Mouse (Mus musculus): ENCODE measurements around the gene Col4a6.

Gene Col4a6

GRCm38 (mm10) chrX:141249636-141250035, 224.2 kb downstream of the Col4a6 start:
- no peak for DNase-seq (ENCODE audit: low read depth)

DNA sequence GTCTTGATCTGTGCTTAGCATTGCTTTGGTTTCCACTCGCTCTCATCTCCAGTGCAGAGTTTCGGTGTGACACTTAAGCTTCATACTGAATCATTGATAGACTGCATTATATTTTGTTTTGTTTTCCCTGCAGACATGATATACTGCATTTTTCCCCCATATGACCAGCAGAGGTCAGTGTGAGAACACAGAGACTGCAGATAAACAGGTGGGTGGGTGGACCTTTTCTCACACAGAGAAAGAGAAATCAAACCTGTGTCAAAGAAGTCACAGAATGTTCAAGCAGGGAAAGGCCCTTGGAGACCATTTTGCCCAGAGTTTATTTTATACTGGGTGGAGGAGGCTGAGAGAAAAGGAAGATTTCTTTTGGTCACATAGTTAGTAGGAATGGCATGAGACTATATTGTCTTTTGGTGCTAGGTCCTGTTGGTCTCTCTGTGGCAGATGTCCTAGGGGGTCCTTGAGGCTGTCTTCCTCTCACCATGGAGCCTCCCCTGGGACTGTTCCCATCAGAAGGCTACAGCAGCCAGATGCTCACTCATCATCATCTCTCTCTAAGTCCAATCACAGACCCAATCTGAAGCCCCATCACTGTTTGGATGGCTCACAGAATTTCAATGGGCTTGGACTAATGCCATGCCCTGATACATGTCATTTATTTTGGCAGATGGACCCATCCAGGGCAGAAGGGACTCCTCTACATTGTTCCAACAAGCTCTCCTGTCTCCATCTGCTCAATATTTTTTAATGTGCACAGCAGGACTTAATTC, 237.1 kb downstream of the Col4a6 start:
- DNase-seq (ENCODE audit: low read depth) = peak; percentile 71

DNA sequence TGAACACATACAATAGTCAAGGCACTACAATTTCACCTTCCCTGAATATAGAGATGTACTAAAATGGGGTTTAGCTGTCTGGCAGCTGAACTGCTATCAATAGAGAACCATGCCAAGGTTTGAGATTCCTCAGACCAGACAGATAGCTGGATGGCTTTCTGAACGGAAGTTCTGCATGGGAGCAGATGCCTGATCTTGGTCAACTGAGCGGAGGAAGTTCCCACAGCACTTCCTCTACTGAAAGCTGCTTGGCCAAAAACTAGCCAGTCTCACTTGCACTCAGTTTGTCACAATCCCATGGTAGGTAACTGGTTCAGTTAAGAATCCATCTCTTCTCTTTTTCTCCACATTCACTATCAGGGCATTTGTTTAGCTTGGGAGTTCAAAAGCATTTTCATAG, 245.7 kb downstream of the Col4a6 start:
- no peak for DNase-seq (ENCODE audit: low read depth)

- peak; percentile 85 for DNase-seq (ENCODE audit: low read depth)
Observed at GRCm38 (mm10) chrX:141212802-141213201, 261.1 kb downstream of the Col4a6 start.

DNA sequence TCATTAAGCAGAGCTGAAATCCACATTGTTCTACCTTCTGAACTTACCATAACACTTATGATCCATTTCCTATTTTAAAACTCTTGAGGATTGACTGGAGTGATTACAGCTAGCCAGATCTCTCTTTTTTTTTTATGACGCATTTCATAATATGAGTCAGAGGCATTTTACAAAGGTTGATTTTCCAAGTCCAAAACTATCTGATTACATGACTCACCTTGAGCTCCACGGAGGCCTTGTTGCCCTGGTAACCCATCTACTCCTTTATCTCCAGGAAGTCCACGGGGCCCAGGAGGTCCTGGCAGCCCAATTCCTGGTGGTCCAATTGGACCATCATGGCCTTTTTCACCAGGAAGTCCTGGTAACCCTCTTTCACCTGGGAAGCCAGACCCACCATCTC, 274.9 kb downstream of the Col4a6 start:
- DNase-seq (ENCODE audit: low read depth) = peak; percentile 60

DNA sequence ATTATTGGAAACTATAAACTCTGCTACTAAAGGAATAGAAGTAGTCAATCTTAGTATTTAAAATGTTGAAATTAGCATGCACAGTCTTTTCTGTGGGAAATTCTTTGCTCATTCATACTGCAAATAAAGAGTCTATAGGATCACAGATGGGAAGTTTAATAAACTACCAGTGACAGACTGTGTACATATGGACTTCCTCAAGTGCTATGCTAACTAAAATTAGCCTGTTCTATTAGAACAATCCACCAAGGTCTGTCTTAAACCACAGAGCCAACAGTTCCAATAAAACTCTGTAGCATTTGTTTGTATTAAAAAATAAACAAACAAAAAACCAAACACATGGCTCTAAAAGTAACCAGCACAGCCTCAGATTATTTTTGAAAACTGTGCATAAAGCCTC, 278.8 kb downstream of the Col4a6 start:
- DNase-seq (ENCODE audit: low read depth) = no peak

- DNase-seq (ENCODE audit: low read depth) = peak; percentile 71
Observed at GRCm38 (mm10) chrX:141175353-141175752, 298.5 kb downstream of the Col4a6 start.

- no peak for DNase-seq (ENCODE audit: low read depth)
Observed at GRCm38 (mm10) chrX:141165067-141165466, 308.8 kb downstream of the Col4a6 start.

GRCm38 (mm10) chrX:141160371-141160770, 313.5 kb downstream of the Col4a6 start:
- DNase-seq (ENCODE audit: low read depth) = no peak

DNA sequence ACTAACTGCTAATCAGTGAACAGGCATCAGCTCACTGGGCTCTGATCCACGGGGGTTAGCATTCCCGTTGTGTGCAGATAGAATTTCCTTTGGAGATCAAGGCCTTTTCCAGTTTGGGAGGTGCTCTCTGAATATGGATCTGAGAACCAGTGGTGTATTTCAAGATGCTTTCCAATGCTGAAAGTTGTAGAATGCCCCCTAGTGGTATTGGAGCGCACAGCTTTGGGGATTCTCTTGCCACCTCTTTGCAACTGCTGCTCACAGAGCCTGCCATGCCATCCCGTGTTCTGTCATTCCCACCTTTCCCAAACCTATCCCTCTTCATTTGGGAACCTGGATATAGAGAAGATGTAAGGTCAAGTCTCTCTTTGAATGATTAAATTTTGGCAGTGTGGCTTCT, 315.7 kb downstream of the Col4a6 start:
- DNase-seq (ENCODE audit: low read depth) = peak; percentile 53

GRCm38 (mm10) chrX:141157626-141158025, 316.2 kb downstream of the Col4a6 start:
- no peak for DNase-seq (ENCODE audit: low read depth)

- DNase-seq (ENCODE audit: low read depth) = peak; percentile 51
Observed at GRCm38 (mm10) chrX:141156696-141157095, 317.2 kb downstream of the Col4a6 start.

- no peak for DNase-seq (ENCODE audit: low read depth)
Observed at GRCm38 (mm10) chrX:141151182-141151581, 322.7 kb downstream of the Col4a6 start.

- no peak for DNase-seq (ENCODE audit: low read depth)
Observed at GRCm38 (mm10) chrX:141150290-141150689, 323.6 kb downstream of the Col4a6 start.

DNA sequence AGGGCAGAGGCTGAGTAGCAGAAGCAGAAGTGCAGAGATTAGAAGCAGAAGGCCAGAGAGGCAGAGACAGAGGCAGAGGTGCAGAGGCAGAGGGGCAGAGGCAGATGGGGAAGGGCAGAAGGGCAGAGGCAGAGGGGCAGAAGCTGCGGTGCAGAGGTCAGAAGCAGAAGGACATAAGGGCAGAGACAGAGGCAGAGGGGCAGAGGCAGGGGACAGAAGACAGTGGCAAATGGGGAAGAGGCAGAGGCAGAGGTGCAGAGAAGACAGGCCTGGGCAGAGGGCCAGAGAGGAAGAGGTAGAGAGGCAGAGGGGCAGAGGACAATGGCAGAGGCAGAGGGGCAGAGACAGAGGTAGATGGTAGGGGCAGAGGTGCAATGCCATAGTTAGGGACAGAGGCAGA, 324.2 kb downstream of the Col4a6 start:
- DNase-seq (ENCODE audit: low read depth) = no peak

Measured in NIH3T3 (cell line).